Mouse (Mus musculus) MEL (cell line): ENCODE results near the gene Prps1l3.

Experiments used
- CTCF ChIP-seq, 3 experiments: IDR thresholded peaks in 2 of 3; conservative IDR thresholded peaks in 1 of 3; 2 replicates each; pipeline ENCODE4 v1.5.1; 2011 to 2012; ENCODE audit warnings: low read length in 3 of 3, low read depth in 2 of 3, mild to moderate bottlenecking in 2 of 3, improper control_type of control experiment in 1 of 3, inconsistent platforms in 1 of 3, mixed read lengths in 1 of 3, moderate library complexity in 1 of 3; ENCODE audit not compliant: control insufficient read depth in 1 of 3, insufficient read depth in 1 of 3, poor library complexity in 1 of 3, severe bottlenecking in 1 of 3
- EP300 ChIP-seq, 2 experiments: IDR thresholded peaks; 2 replicates each; pipeline ENCODE4 v1.6.1; 2011; ENCODE audit warnings: improper control_type of control experiment in 2 of 2, low read length in 2 of 2, low read depth in 1 of 2, mild to moderate bottlenecking in 1 of 2
- HCFC1 ChIP-seq: IDR thresholded peaks from 2 replicates; pipeline ENCODE4 v1.6.1; 2012; ENCODE audit warnings: low read depth, mild to moderate bottlenecking, inconsistent platforms, low read length, improper control_type of control experiment, moderate library complexity
- POLR2A ChIP-seq, 2 experiments: IDR thresholded peaks; 2 replicates each; pipeline ENCODE4 v1.6.1; 2011 to 2012; ENCODE audit warnings: low read length in 2 of 2, mild to moderate bottlenecking in 2 of 2, control low read depth in 1 of 2, improper control_type of control experiment in 1 of 2, low read depth in 1 of 2, moderate library complexity in 1 of 2; ENCODE audit not compliant: control insufficient read depth in 1 of 2, insufficient read depth in 1 of 2, poor library complexity in 1 of 2
- TAL1 ChIP-seq: IDR thresholded peaks from 2 replicates; pipeline ENCODE4 v1.6.1; 2012; ENCODE audit warnings: mild to moderate bottlenecking, inconsistent platforms, low read length, moderate library complexity, mixed read lengths

- no peak for TF ChIP-seq HCFC1
- no peak for TF ChIP-seq TAL1
- no peak for TF ChIP-seq CTCF (IDR thresholded peaks at IDR 0.05 in 2 of 3, conservative IDR thresholded peaks at IDR 0.05 in 1 of 3; ENCODE audit: control insufficient read depth in 1 of 3, insufficient read depth in 1 of 3, low read depth in 2 of 3, low read length in 3 of 3, poor library complexity in 1 of 3, severe bottlenecking in 1 of 3)
- no peak for TF ChIP-seq POLR2A (IDR thresholded peaks at IDR 0.05; ENCODE audit: control insufficient read depth in 1 of 2, insufficient read depth in 1 of 2, low read depth in 1 of 2, low read length in 2 of 2, poor library complexity in 1 of 2)
- TF ChIP-seq EP300 (IDR thresholded peaks at IDR 0.05; ENCODE audit: low read depth in 1 of 2, low read length in 2 of 2) = no peak
Measured at GRCm38 (mm10) chr12:57204276-57204851, 25.8 kb upstream of the Prps1l3 start.
